Mouse (Mus musculus): ENCODE results near the gene Kyat1.
A peak's percentile ranks its signal among the peaks of the same experiment; 100 is the strongest.
"Not testable (repeated sequence)": the region's sequence is repeated elsewhere in the genome, so short reads cannot be mapped to it uniquely, and the experiment has no call there.

Gene Kyat1

GRCm38 (mm10) chr2:30212951-30213350 lies 7.3 kb upstream of the Kyat1 start:
- DNase-seq, result no peak

- DNase-seq, result no peak
Measured at GRCm38 (mm10) chr2:30212169-30212545, 6.5 kb upstream of the Kyat1 start.

GRCm38 (mm10) chr2:30211408-30212168 lies 5.9 kb upstream of the Kyat1 start:
- no peak for DNase-seq

- no peak for DNase-seq
Measured at GRCm38 (mm10) chr2:30207886-30208285, 2.2 kb upstream of the Kyat1 start.

GRCm38 (mm10) chr2:30207401-30207800 lies 1.8 kb upstream of the Kyat1 start:
- DNase-seq, result no peak

- DNase-seq, result peak in 1 of 2 experiments; percentile 50
Measured at GRCm38 (mm10) chr2:30205255-30205628, 405 bp downstream of the Kyat1 start.

- DNase-seq, result peak in 1 of 2 experiments; percentile 48
Measured at GRCm38 (mm10) chr2:30203439-30203838, 2.2 kb downstream of the Kyat1 start.

GRCm38 (mm10) chr2:30200388-30200925 lies 5.2 kb downstream of the Kyat1 start:
- no peak for DNase-seq

- DNase-seq, result no peak
Measured at GRCm38 (mm10) chr2:30199984-30200383, 5.7 kb downstream of the Kyat1 start.

- DNase-seq, result no peak
Measured at GRCm38 (mm10) chr2:30198021-30198420, 7.6 kb downstream of the Kyat1 start.

- no peak for DNase-seq
Measured at GRCm38 (mm10) chr2:30194656-30195055, 11.0 kb downstream of the Kyat1 start.

GRCm38 (mm10) chr2:30191790-30192580 lies 13.7 kb downstream of the Kyat1 start:
- no peak for DNase-seq

GRCm38 (mm10) chr2:30185681-30186080 lies 20.0 kb downstream of the Kyat1 start:
- DNase-seq, result no peak

- DNase-seq, result no peak
Measured at GRCm38 (mm10) chr2:30185276-30185675, 20.4 kb downstream of the Kyat1 start.

GRCm38 (mm10) chr2:30183721-30184120 lies 21.9 kb downstream of the Kyat1 start:
- no peak for DNase-seq

- DNase-seq, result no peak
Measured at GRCm38 (mm10) chr2:30182424-30182823, 23.2 kb downstream of the Kyat1 start.

GRCm38 (mm10) chr2:30178711-30179110 lies 26.9 kb downstream of the Kyat1 start:
- DNase-seq, result not testable (repeated sequence)

GRCm38 (mm10) chr2:30177700-30178675 lies 27.7 kb downstream of the Kyat1 start, which contains the start of gene Spout1:
Gene Spout1, minus strand, starts transcription at chr2:30178459.
- DNase-seq, result peak; percentile 93 to 98

GRCm38 (mm10) chr2:30176561-30176960 lies 29.1 kb downstream of the Kyat1 start:
- peak in 1 of 2 experiments; percentile 54 for DNase-seq

- DNase-seq, result peak in 1 of 2 experiments; percentile 37
Measured at GRCm38 (mm10) chr2:30175897-30176296, 29.8 kb downstream of the Kyat1 start.

- DNase-seq, result peak in 1 of 2 experiments; percentile 48
Measured at GRCm38 (mm10) chr2:30173541-30174240, 32.0 kb downstream of the Kyat1 start.

- DNase-seq, result no peak
Measured at GRCm38 (mm10) chr2:30171997-30172382, 33.7 kb downstream of the Kyat1 start.

Measured in cerebellum, postnatal 25 days (tissue).